Mouse (Mus musculus): ENCODE data around the gene Glmp. TPM values are rescaled to one million over a fixed set of nuclear protein-coding genes. Genes with fewer than 3 reads are reported as not detected.

Glmp gene
- polyA plus RNA-seq, 1 experiment from 2014 or later: 226 TPM

DNA sequence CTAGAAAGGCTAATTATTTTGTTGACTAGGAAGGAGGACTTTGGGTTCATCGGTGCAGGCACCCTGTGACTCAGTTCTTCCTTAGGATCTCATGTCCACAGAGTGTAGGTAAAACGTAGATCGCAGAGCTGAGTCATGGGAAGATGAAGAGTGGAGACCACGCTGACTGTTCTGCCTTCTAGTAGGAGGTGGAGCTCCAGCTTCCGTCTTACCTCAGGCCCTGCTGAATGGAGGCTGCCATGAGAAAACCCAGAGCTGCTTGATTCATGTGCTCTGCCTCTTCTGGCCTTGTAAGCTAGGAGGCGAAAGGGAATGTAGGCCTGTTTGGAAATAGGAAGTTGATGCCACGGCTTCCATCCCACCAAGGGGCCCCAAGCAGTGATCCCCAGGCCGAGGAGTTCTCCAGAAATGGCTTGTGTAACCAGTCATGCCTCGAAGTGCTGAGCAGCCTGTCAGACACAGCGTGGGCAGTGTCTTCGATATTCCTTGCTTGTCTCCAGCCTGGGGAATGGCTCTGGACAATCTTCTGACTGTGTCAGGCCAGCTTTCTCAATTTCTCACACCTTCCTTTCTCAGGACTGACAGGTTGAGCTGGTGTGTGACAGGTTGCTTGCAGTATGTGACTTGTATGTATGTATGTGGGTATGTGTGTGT lies 12.7 kb downstream of the Glmp start:
- Histone ChIP-seq H3K36me3 (peaks cover 15% of the 10 kb centered on the region), H3K9ac (0 out of 2 replicates have a peak overlapping the region, but pooled peaks have one; percentile 21), H3K4me1 (peaks cover 42% of the 10 kb centered on the region), H3K4me3 (replicated peaks) (peak overlapping the region; percentile 81), H3K4me2 (peak overlapping the region; percentile 65), H3K27ac (peak overlapping the region; percentile 60; the same call in 1 of the 2 replicates), H3K27me3 (no peaks in the 10 kb centered on the region), H3K9me3 (replicated peaks) (no peaks in the 10 kb centered on the region)
- ATAC-seq (replicated peaks; ENCODE audit: low FRiP score): no peak
- WGBS: 70% methylated on average over 11 of the region's 11 CpGs

DNA sequence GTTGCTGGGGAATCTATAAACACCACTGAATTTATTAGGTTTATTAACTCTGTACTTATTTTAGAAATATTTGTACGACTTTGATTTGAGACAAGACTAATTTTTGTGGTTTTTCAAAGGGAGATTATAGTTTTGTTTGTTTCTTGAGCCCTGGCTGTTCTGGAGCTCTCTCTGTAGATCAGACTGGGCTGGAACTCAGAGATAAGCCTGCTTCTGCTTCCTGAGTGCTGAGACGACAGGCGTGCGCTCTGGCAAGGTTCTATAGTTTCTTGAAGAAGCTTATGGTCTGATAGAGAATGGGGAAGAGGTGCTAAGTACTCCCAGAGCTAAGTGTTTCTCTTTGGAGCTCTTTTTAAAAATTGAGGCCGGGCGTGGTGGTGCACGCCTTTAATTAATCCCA lies 13.5 kb downstream of the Glmp start:
- Histone ChIP-seq H3K27me3 (no peaks in the 10 kb centered on the region), H3K27ac (no peak overlapping the region), H3K4me1 (peaks cover 38% of the 10 kb centered on the region), H3K4me2 (no peak overlapping the region), H3K4me3 (replicated peaks) (no peak overlapping the region), H3K9ac (no peak overlapping the region), H3K36me3 (peaks cover 24% of the 10 kb centered on the region), H3K9me3 (replicated peaks) (no peaks in the 10 kb centered on the region)
- ATAC-seq (replicated peaks; ENCODE audit: low FRiP score): no peak
- 94% methylated on average over 7 of the region's 7 CpGs for WGBS

- peaks cover 30% of the 10 kb centered on the region for H3K36me3 ChIP-seq
- H3K4me1 ChIP-seq: peaks cover 32% of the 10 kb centered on the region
- H3K9ac ChIP-seq: no peak overlapping the region
- H3K27ac ChIP-seq: no peak overlapping the region
- 73% methylated on average over 3 of the region's 3 CpGs for WGBS
- no peaks in the 10 kb centered on the region for H3K27me3 ChIP-seq
- no peaks in the 10 kb centered on the region for H3K9me3 ChIP-seq (replicated peaks)
- H3K4me2 ChIP-seq: no peak overlapping the region
- no peak overlapping the region for H3K4me3 ChIP-seq (replicated peaks)
- no peak for ATAC-seq (replicated peaks; ENCODE audit: low FRiP score)
These were observed 14.2 kb downstream of the Glmp start for GRCm38 (mm10) chr3:88339006-88339405.

DNA sequence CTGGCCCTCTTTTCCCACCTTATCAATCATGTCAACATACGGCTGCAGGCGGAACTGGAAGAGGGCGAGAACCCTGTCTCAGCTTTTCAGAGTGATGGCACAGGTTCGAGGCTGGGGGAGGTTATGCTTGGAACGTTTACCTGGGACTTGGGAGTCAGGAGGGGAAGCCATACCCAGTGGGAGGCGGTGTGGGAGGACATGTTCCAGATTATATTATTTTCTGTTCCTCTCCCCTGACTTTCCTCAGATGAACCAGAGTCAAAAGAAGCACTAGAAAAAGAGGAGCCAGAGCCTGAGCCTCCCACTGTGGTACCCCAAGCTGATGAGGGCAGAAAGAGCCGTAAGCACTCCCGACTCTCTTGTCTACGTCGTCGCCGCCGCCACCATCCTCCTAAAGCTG lies 25.9 kb downstream of the Glmp start:
- Histone ChIP-seq H3K4me2 (no peak overlapping the region), H3K9ac (no peak overlapping the region), H3K27me3 (no peaks in the 10 kb centered on the region), H3K36me3 (peaks cover 100% of the 10 kb centered on the region), H3K4me1 (no peaks in the 10 kb centered on the region), H3K9me3 (replicated peaks) (no peaks in the 10 kb centered on the region), H3K4me3 (replicated peaks) (no peak overlapping the region), H3K27ac (no peak overlapping the region)
- no peak for ATAC-seq (replicated peaks; ENCODE audit: low FRiP score)
- 85% methylated on average over 13 of the region's 13 CpGs for WGBS

DNA sequence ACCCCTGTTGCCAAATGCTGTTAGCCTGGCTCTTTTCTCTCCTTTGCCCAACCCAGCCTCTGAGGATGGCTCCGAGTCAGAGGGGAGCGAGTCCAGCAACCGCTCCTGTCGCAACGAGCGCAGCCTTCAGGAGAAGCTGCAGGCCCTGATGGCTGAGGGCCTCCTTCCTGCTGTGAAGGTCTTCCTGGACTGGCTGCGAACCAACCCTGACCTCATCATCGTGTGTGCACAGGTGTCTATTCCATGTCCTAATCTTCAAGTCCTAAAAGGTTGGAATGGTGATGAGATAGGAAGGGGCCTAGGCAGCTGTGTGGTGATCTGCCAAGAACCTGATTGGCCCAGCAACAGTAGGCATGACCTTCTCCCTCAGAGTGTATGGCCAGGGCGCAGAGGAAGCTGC lies 28.1 kb downstream of the Glmp start:
- no peaks in the 10 kb centered on the region for H3K9me3 ChIP-seq (replicated peaks)
- no peak overlapping the region for H3K4me3 ChIP-seq (replicated peaks)
- no peak overlapping the region for H3K9ac ChIP-seq
- 89% methylated on average over 9 of the region's 9 CpGs for WGBS
- H3K4me1 ChIP-seq: no peaks in the 10 kb centered on the region
- no peak for ATAC-seq (replicated peaks; ENCODE audit: low FRiP score)
- no peak overlapping the region for H3K27ac ChIP-seq
- H3K27me3 ChIP-seq: no peaks in the 10 kb centered on the region
- no peak overlapping the region for H3K4me2 ChIP-seq
- H3K36me3 ChIP-seq: peaks cover 100% of the 10 kb centered on the region

DNA sequence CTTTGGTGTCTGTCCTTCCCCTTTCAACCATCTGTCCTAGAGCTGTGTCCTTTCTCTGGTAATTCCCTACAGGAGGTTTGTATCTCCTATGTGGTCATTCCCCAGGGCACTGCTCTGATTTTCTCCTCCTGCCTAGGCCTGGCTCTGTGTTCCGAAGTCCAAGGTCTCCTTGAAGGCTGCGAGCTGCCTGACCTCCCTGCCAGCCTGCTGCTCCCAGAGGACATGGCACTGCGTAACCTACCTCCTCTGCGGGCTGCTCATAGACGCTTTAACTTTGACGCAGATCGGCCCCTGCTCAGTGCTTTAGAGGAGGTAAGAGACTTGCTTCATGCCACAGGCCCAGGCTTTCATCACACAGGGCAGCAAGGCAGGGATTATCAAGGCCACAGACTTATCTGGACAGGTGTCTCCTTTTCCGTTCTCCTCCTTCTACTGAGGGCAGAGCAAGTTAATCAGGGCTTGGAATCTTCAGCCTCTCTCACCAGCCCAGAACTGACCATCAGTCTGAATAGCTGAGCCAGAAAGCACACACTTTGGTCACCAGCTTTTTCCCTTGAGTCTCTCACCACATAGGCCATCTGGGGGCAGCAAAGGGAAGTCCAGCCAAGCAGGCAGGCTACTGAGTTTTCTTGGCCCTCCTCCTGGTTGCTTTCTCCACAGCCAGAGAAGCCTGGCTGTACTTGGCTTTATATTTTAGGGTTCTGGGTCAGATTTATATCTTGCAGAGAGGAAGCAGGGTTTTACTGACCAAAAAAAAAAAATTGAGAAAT lies 29.8 kb downstream of the Glmp start:
- Histone ChIP-seq H3K9me3 (replicated peaks) (no peaks in the 10 kb centered on the region), H3K4me3 (replicated peaks) (no peak overlapping the region), H3K36me3 (peaks cover 100% of the 10 kb centered on the region), H3K4me1 (no peaks in the 10 kb centered on the region), H3K27me3 (no peaks in the 10 kb centered on the region), H3K9ac (no peak overlapping the region), H3K27ac (no peak overlapping the region), H3K4me2 (no peak overlapping the region)
- WGBS: 96% methylated on average over 8 of the region's 8 CpGs
- ATAC-seq (replicated peaks; ENCODE audit: low FRiP score): no peak

DNA sequence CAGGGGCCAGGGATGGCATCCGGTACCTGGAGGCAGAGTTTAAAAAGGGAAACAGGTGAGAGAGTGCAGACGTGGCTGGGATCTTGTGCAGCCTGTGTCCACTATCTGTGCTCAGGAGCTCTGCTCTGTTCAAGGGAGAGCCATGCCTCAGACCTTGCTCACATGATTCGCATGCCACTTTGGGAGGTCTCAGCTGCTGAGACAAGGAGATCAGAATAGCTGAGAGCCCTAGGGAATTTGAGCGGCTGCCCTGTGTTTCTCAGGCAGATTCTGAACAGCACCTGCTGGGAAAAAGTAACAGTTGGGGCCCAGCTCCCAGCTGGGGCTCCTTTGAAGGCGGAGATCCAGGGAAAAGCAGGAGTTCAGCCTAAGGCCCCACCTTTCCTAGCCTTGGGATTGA lies 34.8 kb downstream of the Glmp start:
- Histone ChIP-seq H3K36me3 (peaks cover 87% of the 10 kb centered on the region), H3K4me3 (replicated peaks) (no peak overlapping the region), H3K27ac (peak overlapping the region; percentile 0; the same call in 1 of the 2 replicates), H3K4me1 (peaks cover 13% of the 10 kb centered on the region), H3K27me3 (peaks cover 2% of the 10 kb centered on the region; the same call in 1 of the 2 replicates), H3K4me2 (no peak overlapping the region), H3K9ac (no peak overlapping the region), H3K9me3 (replicated peaks) (no peaks in the 10 kb centered on the region)
- ATAC-seq (replicated peaks; ENCODE audit: low FRiP score): no peak
- WGBS: 79% methylated on average over 5 of the region's 5 CpGs

DNA sequence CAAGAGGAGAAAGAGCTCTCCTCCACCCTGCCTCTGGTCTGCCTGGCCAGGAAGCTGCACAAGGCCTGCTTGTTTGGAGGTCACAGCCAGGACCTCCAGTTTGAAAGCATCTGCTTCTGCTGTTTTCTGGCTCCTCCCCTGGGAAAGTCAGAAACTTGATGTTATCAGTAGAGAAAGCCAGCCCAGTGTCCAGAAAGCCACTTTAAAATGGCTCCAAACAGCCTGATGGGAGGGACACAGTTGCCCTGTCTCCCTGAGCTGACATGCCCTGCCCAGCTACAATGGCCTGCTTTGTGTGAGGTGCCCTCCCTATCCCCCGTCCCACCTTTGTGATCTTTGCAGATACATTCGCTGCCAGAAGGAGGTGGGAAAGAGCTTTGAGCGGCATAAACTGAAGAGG lies 35.2 kb downstream of the Glmp start:
- Histone ChIP-seq H3K4me3 (replicated peaks) (no peak overlapping the region), H3K9me3 (replicated peaks) (no peaks in the 10 kb centered on the region), H3K36me3 (peaks cover 83% of the 10 kb centered on the region), H3K9ac (no peak overlapping the region), H3K4me1 (peaks cover 17% of the 10 kb centered on the region), H3K27me3 (peaks cover 6% of the 10 kb centered on the region), H3K4me2 (no peak overlapping the region), H3K27ac (peak overlapping the region; percentile 0; the same call in 1 of the 2 replicates)
- ATAC-seq (replicated peaks; ENCODE audit: low FRiP score): no peak
- WGBS: 62% methylated on average over 3 of the region's 3 CpGs

GRCm38 (mm10) chr3:88361096-88361495 lies 36.3 kb downstream of the Glmp start:
- Histone ChIP-seq H3K36me3 (peaks cover 72% of the 10 kb centered on the region), H3K4me3 (replicated peaks) (no peak overlapping the region), H3K27ac (no peak overlapping the region), H3K9ac (no peak overlapping the region), H3K27me3 (peaks cover 17% of the 10 kb centered on the region), H3K9me3 (replicated peaks) (no peaks in the 10 kb centered on the region), H3K4me1 (peaks cover 25% of the 10 kb centered on the region), H3K4me2 (no peak overlapping the region)
- 62% methylated on average over 6 of the region's 6 CpGs for WGBS
- no peak for ATAC-seq (replicated peaks; ENCODE audit: low FRiP score)

GRCm38 (mm10) chr3:88361612-88362313 lies 36.9 kb downstream of the Glmp start:
- Histone ChIP-seq H3K4me1 (peaks cover 25% of the 10 kb centered on the region), H3K4me3 (replicated peaks) (no peak overlapping the region), H3K27me3 (peaks cover 20% of the 10 kb centered on the region), H3K4me2 (no peak overlapping the region), H3K9me3 (replicated peaks) (no peaks in the 10 kb centered on the region), H3K9ac (no peak overlapping the region), H3K36me3 (peaks cover 65% of the 10 kb centered on the region), H3K27ac (no peak overlapping the region)
- no peak for ATAC-seq (replicated peaks; ENCODE audit: low FRiP score)
- 72% methylated on average over 2 of the region's 2 CpGs for WGBS

GRCm38 (mm10) chr3:88363700-88364099 lies 38.9 kb downstream of the Glmp start:
- H3K4me2 ChIP-seq: no peak overlapping the region; the same call in 1 of the 2 replicates
- H3K9me3 ChIP-seq (replicated peaks): no peaks in the 10 kb centered on the region
- H3K4me1 ChIP-seq: peaks cover 28% of the 10 kb centered on the region
- H3K27me3 ChIP-seq: peaks cover 20% of the 10 kb centered on the region
- H3K9ac ChIP-seq: no peak overlapping the region
- no peak overlapping the region for H3K4me3 ChIP-seq (replicated peaks)
- peak overlapping the region; percentile 66 for H3K27ac ChIP-seq
- peaks cover 46% of the 10 kb centered on the region for H3K36me3 ChIP-seq
- ATAC-seq (replicated peaks; ENCODE audit: low FRiP score): no peak
- 65% methylated on average over 4 of the region's 4 CpGs for WGBS

GRCm38 (mm10) chr3:88364337-88364736 lies 39.5 kb downstream of the Glmp start, which contains the start of gene Paqr6:
Paqr6 (plus strand) TSS chr3:88364584.
- 1% methylated on average over 16 of the region's 16 CpGs for WGBS
- Histone ChIP-seq H3K9ac (no peak within 1 kb of the TSS), H3K36me3 (peaks cover 39% of the 10 kb centered on the region), H3K27ac (peak within 1 kb of the TSS; percentile 66), H3K4me3 (replicated peaks) (peak within 1 kb of the TSS; percentile 30), H3K9me3 (replicated peaks) (no peaks in the 10 kb centered on the region), H3K4me1 (peaks cover 28% of the 10 kb centered on the region), H3K27me3 (peaks cover 20% of the 10 kb centered on the region), H3K4me2 (peak within 1 kb of the TSS; percentile 52)
- ATAC-seq (replicated peaks; ENCODE audit: low FRiP score): peak; percentile 27; the same call in 1 of the 2 replicates
